Mouse (Mus musculus) erythroblast, adult 5-6 weeks (primary cell): Measurements from ENCODE around the gene Zswim3. TPM values are rescaled to one million over a fixed set of nuclear protein-coding genes. Genes with fewer than 3 reads are reported as not detected.
"Not testable (repeated sequence)": the region's sequence is repeated elsewhere in the genome, so short reads cannot be mapped to it uniquely, and the experiment has no call there.

Experiments
- ATAC-seq: replicated peaks from 2 replicates; pipeline ENCODE4 v1.8.0; 2016; ENCODE audit warnings: moderate number of reproducible peaks, mild to moderate bottlenecking, moderate TSS enrichment, inconsistent platforms; ENCODE audit not compliant: poor library complexity, low FRiP score, severe bottlenecking
- total RNA-seq, 2 experiments: library from RNA; stranded (forward) in 1 of 2; stranded (reverse) in 1 of 2; fragments of 150-400 nt in 1 of 2; fragments of 200-764, 138-1000 nt in 1 of 2; gene quantifications; 2 replicates each; pipeline versions ENCODE4 v1.2.3 to v1.2.4; 2015 to 2017; ENCODE audit warnings: low replicate concordance in 2 of 2

Zswim3 gene
- total RNA-seq, 2 experiments from 2014 or later, result 0.58 to 2.0 TPM

DNA sequence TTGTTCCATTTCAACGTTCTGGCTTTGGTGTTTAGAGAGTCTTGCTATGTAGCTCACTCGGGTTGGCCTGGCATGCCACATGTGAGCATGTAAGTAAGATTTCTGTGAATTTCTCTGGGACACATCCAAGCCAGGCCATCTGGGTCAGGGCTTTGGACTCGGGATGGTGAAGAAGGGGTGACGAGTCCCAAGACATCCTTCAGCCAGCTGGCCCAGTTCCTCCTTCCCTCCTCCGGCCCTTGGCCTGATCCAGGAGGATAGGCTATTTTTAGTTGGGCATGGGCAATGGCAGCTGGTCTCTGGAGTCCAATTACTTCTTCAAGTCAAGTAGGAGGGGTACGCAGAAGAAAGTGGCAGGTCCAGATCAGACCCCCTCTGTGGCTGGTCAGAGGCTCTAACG lies 26.1 kb upstream of the Zswim3 start:
- 0 out of 2 replicates have a peak, but pooled peaks have one; percentile 5 for ATAC-seq

DNA sequence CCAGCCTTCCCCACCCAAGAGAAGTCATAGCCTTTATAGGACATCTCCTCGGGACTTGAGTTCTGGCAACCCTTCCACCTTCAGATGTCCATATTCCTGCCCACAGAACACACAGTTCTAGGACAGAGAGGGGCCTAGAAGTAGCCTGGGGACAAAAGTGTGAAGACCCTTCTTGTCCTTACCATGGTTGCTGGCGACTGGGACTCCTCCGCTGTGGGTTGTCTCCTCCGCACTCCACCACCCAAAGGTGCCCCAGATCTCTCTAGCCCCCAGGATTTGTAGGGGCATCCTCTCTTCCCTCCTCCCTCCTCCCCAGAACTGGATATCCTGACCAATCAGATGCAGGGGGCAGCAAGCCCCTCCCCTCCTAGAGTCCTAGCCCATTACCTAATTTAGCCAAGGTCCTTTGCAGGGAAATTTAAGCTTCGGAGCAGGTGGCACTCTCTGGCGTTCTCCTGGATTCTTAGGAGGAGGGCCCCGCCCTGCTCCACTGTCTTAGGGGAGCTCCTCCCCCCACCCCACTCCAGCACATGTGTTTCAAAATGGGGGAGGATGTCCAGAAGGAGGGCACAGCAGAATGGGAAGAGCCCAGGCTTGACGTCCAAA lies 25.3 kb upstream of the Zswim3 start, which contains the start of gene Tnnc2:
TSS of gene Tnnc2 (minus strand) at position 487 of the 606 bp plus-strand sequence.
- ATAC-seq, result no peak

- ATAC-seq, result no peak
These were observed 23.0 kb upstream of the Zswim3 start for GRCm38 (mm10) chr2:164781876-164782275.

- ATAC-seq, result no peak
These were observed 20.8 kb upstream of the Zswim3 start for GRCm38 (mm10) chr2:164783926-164784581.

- ATAC-seq, result no peak
These were observed 20.0 kb upstream of the Zswim3 start for GRCm38 (mm10) chr2:164784869-164785420.

GRCm38 (mm10) chr2:164785481-164786387 lies 19.2 kb upstream of the Zswim3 start, which contains the start of gene Snx21:
Gene Snx21 (plus strand): TSS chr2:164785823.
- peak; percentile 62 for ATAC-seq

GRCm38 (mm10) chr2:164786388-164786885 lies 18.5 kb upstream of the Zswim3 start:
- peak; percentile 9; the same call in 1 of the 2 replicates for ATAC-seq

- ATAC-seq, result no peak
These were observed 17.9 kb upstream of the Zswim3 start for GRCm38 (mm10) chr2:164787032-164787431.

DNA sequence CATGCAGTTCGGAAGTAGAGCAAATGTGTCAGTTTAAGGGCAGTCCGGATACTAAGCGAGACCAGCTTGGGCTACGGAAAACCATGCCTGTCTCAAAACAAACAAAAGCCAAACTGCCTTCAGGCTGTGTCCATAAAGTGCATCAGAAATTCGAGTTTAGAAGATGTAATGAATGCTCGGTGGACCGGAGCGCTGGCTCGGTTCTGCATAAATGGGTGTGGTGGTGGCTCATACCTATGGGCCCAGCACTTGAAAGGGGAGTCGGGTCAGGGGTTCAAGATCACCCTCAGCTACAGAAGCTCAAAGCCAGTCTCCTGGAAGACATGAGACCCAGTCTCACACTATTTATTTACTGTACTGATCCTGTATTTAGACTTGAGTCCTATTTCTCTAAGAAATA lies 17.1 kb upstream of the Zswim3 start:
- ATAC-seq, result no peak

DNA sequence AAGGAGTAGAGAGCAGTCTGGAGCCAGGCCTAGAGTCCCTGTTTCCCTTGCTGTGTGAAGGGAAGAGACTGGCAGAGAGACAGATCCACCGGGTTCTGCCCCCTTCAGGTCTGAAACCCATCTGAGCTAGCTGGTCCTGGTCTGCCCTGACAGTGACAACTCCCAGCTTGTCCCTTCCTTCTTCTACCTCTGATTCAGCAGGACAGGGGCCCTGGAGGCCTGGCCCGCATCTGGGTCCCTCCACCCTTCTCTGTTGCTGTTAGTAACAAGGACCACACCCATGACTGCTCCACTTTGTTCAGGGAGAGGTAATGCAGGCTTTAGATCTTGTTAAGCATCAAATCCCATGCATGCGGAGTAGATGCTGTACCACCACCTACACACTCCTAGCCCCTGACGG lies 16.5 kb upstream of the Zswim3 start:
- no peak for ATAC-seq

GRCm38 (mm10) chr2:164790451-164790850 lies 14.4 kb upstream of the Zswim3 start:
- ATAC-seq, result no peak

GRCm38 (mm10) chr2:164791841-164792261 lies 13.0 kb upstream of the Zswim3 start:
- ATAC-seq, result no peak

- ATAC-seq, result 0 out of 2 replicates have a peak, but pooled peaks have one; percentile 6
These were observed 12.3 kb upstream of the Zswim3 start for GRCm38 (mm10) chr2:164792400-164793190.

- ATAC-seq, result peak; percentile 59
These were observed 11.7 kb upstream of the Zswim3 start for GRCm38 (mm10) chr2:164793236-164793635.

GRCm38 (mm10) chr2:164793772-164794171 lies 11.1 kb upstream of the Zswim3 start:
- ATAC-seq, result peak; percentile 47; the same call in 1 of the 2 replicates

DNA sequence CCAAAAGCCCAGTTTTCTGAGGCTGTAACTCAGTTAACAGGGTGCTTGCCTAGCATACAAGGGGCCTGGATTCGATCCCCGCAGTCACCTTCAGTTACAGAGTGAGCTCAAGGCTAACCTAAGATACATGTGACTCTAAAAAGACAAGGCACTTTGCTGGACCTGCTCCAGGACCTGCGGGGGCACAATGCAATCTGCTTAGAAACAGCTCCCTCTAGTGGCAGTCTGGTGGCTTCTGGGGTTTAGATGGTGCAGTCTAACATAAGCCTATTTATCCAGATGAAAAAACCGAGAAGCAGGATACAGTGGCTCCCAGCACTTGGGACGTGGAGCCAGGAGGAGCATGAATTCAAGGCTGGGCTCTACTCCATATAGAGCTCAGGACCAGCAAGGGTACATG lies 10.6 kb upstream of the Zswim3 start:
- ATAC-seq, result peak; percentile 72

DNA sequence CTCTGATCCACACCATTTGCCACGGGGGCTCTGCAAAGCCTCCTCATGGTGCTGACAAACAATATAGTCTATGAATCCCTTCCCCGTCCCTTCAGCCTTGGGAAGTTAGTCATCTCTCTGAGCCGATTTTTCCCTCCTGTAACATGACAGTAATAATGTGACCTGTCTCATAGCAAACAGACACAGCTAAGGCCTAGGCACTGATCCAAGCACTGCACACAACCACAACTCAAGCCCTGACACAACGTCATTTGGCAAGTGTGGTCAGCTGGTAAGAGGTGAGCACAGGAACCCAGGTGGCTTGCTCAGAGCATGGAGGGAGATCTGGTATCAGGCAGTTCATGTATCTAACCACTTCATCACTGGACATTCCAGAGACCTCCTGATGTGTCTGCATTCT lies 9.0 kb upstream of the Zswim3 start:
- no peak for ATAC-seq

DNA sequence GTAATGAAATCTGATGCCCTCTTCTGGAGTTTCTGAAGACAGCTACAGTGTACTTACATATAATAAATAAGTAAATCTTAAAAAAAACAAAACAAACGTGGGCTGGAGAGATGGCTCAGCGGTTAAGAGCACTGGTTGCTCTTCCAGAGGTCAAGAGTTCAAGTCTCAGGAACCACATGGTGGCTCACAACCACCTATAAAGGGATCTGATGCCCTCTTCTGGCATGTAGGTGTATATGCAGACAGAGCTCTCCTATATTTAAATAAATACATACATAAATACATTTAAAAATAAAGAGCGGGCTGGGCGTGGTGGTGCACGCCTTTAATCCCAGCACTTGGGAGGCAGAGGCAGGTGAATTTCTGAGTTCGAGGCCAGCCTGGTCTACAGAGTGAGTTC lies 6.3 kb upstream of the Zswim3 start:
- not testable (repeated sequence) for ATAC-seq
